Mouse (Mus musculus) inflammation-experienced regulatory T-cells (primary cell): ENCODE measurements around the gene Dcun1d2. TPM values are rescaled to one million over a fixed set of nuclear protein-coding genes. Genes with fewer than 3 reads are reported as not detected.

Experiments used
- polyA plus RNA-seq, 2 experiments: library from polyadenylated mRNA; unstranded; fragments of 100-300 nt; shearing (Covaris generic); gene quantifications; one replicate each; pipeline ENCODE4 v1.2.1; 2017

Dcun1d2 gene
- polyA plus RNA-seq: 10 to 100 TPM; 32.2 to 36.3 TPM

GRCm38 (mm10) chr8:13287692-13288623 is at the start of gene Dcun1d2, which contains the start of gene Tmco3:
Gene Dcun1d2, minus strand, starts transcription at chr8:13288131.
Gene Tmco3, plus strand, starts transcription at chr8:13288190.

GRCm38 (mm10) chr8:13254019-13254418 is 33.9 kb downstream of the Dcun1d2 start, which contains the start of gene Adprhl1:
Gene Adprhl1, minus strand, starts transcription at chr8:13254162.

Other genes with a start within 250 kb of the Dcun1d2 start
- 1 to 10 TPM; 3.6 to 4.5 TPM for gene Proz, start 227.2 kb downstream of the Dcun1d2 start, polyA plus RNA-seq
- 10 to 100 TPM; 36.2 to 45.0 TPM for gene Pcid2, start 182.7 kb downstream of the Dcun1d2 start, polyA plus RNA-seq
- 10 to 100 TPM; 34.7 to 38.6 TPM for gene Cul4a, start 182.5 kb downstream of the Dcun1d2 start, polyA plus RNA-seq
- gene Lamp1, start 129.0 kb downstream of the Dcun1d2 start, polyA plus RNA-seq: 100 to 1,000 TPM; 217 to 236 TPM
- gene Grtp1, start 87.5 kb downstream of the Dcun1d2 start, polyA plus RNA-seq: 1 to 10 TPM; 2.0 to 4.3 TPM
- gene Adprhl1, start 34.0 kb downstream of the Dcun1d2 start, polyA plus RNA-seq: 1 to 10 TPM in 1 of 2 experiments, under 1 TPM in 1; 0.46 to 2.0 TPM
- 10 to 100 TPM; 29.6 to 38.1 TPM for gene Tmco3, start 59 bp upstream of the Dcun1d2 start, polyA plus RNA-seq
- gene Tfdp1, start 50.6 kb upstream of the Dcun1d2 start, polyA plus RNA-seq: 10 to 100 TPM; 61.5 to 63.5 TPM
- gene Atp4b, start 108.7 kb upstream of the Dcun1d2 start, polyA plus RNA-seq: under 1 TPM in 1 of 2 experiments, not detected in 1; 0.28 TPM
- gene Grk1, start 117.0 kb upstream of the Dcun1d2 start, polyA plus RNA-seq: under 1 TPM in 1 of 2 experiments, not detected in 1; 0.42 TPM
- gene Tmem255b, start 147.1 kb upstream of the Dcun1d2 start, polyA plus RNA-seq: 1 to 10 TPM in 1 of 2 experiments, not detected in 1; 2.1 TPM
- 1 to 10 TPM in 1 of 2 experiments, under 1 TPM in 1; 0.52 to 1.1 TPM for gene Gas6, start 206.4 kb upstream of the Dcun1d2 start, polyA plus RNA-seq